Mouse (Mus musculus) right cerebral cortex, postnatal 10 days (tissue): ENCODE measurements at regions not wholly inside any gene's neighbourhood (a gene's known extent, or its start where the extent isn't known, plus 50 kb on each side); places are given as distances from the start of the nearest gene placed in this dataset.

Experiments used
- DNase-seq, 2 experiments: peaks; one replicate each; pipeline ENCODE4 v3.0.0; 2021; ENCODE audit warnings: low spot score in 2 of 2

- no peak for DNase-seq
Observed at GRCm38 (mm10) chr6:51178799-51179398, 253.6 kb upstream of the Nfe2l3 start.

DNA sequence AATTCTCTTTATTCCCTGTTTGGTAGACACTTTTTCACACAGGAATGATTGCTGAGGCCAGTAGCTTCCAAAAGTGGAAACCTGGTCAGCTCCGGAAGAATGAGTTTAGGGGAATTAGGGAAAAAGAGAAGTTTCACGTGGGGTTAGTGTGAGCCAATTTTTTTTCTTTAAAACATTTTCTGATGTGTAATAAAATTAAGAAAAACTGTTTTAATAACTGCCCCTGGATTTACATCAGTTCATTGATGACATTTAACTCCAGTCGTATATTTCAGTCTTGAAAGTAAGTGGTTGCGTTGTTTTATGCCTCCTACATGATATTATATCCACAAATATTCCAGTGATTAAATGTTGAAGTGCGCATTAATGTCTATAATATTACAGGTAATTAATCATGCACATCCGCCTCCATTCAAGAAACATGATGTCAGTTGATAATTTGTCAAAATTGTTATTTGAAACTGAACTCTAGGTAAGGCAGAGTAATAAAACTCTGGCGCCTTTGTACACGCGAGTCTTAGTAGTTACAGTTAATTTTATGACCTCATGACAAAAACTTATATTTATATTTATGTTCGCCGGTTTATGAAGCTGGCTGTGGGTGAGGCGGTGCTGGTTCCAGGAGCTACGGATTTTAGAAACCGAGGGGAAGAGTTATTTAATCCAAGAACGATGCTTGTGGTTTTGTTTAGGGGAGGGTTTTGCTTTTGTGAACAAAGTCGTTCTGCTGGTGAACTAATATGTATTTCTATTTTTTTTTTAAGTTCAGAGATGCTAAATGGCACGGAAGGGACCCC is 252.5 kb upstream of the Nfe2l3 start:
- DNase-seq = no peak

- DNase-seq = no peak
Observed at GRCm38 (mm10) chr6:51180881-51181875, 251.3 kb upstream of the Nfe2l3 start.

DNA sequence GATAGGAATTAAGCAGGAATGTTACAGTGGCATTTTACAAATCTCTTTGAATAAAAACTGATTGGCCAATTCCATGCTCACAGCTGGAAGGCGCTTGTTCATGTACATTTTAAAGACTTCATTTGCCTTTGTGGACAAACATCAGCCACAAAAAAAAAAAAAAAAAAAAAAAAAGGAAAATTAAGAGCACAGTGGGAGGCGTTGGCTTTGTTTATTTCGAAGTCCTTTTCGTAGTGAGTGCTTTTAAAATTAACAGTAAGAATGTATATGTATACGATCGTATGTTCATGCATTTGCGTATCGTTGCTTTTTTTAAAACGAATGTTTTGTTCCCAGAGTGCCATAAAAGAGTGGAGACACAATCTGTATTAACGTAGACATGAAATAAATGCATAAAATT is 250.6 kb upstream of the Nfe2l3 start:
- no peak for DNase-seq

GRCm38 (mm10) chr6:51182771-51183284 is 249.6 kb upstream of the Nfe2l3 start:
- DNase-seq = no peak

GRCm38 (mm10) chr6:51183576-51184420 is 248.7 kb upstream of the Nfe2l3 start:
- no peak for DNase-seq

DNA sequence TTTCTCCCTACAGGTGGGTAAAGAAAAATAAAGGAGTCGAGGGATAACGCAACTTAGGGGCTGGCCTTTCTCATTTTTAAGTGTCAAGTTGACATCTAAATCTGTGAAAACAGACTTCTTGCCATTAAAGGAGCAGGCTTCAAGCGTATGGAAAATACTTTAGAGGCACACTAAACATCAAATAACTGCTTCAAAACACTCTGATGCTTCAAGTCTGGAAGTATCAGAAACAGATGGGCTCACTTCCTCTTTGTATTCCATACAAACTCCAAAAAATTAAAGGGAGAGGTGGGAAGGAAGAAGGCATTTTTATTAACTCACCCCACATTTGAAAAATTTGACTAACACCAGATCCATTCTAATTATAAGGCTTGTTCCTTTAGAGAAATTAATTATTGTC is 248.0 kb upstream of the Nfe2l3 start:
- no peak for DNase-seq

GRCm38 (mm10) chr6:51185201-51185600 is 247.3 kb upstream of the Nfe2l3 start:
- no peak for DNase-seq

DNA sequence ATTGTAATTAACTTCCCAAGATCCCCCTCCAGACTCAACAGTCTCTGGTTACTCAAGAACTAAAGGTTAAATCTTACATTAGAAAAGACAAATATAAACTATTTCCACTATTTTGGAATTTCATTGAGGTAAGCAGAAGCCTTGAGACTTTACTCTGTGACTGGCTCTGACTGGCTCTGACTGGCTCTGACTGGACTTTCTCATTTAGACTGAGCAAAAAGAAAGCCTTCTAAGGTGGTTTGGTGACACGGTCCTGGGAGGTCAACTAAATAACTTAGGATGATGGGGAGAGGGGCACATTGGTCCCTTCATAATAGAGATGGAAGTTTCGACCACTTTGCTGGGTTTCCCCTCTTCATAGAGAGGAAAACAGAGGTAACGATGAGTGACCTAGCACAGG is 243.3 kb upstream of the Nfe2l3 start:
- DNase-seq = no peak

DNA sequence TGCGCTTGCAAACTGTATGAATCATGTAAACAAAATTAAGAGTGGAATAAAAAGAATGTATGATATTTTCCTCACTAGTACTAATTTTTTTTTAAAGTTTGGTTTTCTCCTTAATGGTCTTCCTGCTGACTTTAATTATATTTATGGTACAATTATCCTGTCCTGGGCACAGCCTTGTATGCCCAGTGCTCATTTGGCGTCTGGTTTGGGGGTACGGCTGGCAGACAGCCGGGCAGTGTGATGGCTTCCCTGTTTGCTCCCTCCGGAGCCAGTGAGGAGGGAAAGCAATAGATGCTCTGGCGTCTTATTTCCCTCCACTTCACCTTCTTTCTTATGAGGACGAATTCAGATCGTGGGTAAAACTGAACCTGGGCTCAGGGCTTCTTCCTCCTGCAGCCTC is 239.6 kb upstream of the Nfe2l3 start:
- no peak for DNase-seq

- no peak for DNase-seq
Observed at GRCm38 (mm10) chr6:51193356-51193755, 239.1 kb upstream of the Nfe2l3 start.

GRCm38 (mm10) chr6:51196391-51196790 is 236.1 kb upstream of the Nfe2l3 start:
- DNase-seq = no peak

DNA sequence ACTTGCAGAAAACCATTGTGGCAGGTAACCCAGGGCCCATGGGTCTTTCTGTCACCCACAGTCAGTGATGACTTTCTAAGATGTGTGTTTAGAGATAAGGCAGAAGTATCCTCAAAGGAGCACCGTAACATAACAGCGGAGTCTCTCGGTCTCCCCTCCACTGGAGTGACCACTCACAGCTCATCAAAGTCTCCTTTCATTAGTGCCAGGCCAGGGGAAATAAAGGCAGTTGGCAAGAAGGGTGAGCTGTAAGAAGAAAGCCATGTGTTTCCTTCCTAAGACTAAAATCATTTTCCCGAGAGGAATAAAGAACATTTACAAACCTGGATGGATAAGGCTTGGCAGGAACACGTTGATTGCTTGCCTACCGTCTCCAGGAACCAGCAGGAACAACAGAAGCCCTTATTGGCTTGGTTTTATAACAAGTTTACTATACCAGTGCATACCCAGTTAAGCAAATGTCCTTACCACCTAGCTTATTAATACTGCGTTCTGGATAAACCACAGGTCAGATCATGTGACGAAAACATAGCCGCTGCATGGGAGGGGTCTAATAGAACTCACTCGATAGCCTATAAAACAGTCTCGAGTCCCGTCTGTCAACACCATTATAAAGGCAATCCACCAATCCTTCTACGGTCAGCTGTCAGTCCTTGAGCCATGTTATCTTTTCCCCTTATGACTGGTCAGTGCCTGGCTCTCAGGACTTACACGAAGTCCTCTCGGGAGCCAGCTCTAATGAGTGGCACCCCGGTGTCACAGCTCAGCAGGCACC is 235.3 kb upstream of the Nfe2l3 start:
- no peak for DNase-seq

DNA sequence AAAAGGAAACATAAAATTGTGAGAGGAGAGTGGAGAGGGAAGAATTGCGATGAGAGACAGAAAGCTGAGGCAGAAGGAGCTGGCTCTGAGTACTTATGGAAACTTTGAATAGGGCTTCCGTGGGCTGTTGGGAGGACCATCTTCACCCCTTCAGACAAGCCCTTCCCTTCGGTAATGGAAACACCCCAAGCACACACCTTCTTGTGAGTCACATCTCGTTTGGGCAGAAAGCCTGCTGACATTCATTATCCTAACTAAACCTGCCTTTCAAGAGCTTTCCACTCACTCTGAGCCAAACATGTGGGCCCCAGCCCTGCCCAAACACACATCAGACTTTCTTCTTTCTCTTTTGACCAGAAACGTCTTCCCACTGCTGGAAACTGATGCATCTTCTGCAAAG is 232.3 kb upstream of the Nfe2l3 start:
- no peak for DNase-seq

DNA sequence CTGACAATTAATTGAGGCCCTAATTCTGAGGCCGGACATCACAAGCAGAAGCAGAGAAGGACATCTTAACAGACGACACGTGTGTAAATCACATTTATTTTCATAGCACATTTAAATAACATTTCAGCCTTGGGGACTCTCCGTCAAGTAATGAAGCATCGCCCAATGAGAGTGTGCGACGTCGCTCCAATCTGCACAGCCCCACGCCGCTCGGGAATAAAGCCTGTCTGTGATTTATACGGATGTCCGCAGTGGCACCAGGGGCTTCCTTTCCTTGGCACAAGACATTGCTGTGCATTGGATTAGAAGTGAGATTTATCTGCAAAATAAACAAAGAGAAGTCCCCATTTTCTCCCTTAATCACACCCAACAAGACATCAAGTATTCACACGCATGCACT is 231.6 kb upstream of the Nfe2l3 start:
- no peak for DNase-seq

DNA sequence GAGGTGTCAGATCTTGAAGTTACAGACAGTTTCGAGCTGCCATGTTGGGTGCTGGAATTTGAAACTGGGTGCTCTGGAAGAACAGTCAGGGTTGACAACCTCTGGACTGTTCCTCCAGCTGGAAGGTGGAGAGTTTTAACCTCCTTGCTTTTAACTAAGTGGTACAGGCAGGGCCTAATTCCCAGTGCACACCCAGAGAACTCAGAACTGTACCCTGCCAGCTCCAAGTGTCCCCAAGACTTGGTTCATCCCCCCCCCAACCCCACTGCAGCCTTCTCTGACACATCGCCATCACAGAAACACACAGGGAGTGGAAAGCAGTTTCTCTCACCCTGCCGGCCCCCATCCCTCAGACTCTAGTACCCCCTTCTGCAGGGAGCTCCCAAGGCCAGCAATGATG is 228.2 kb upstream of the Nfe2l3 start:
- DNase-seq = no peak

GRCm38 (mm10) chr6:51205411-51205810 is 227.1 kb upstream of the Nfe2l3 start:
- DNase-seq = no peak

GRCm38 (mm10) chr6:51206712-51207505 is 225.6 kb upstream of the Nfe2l3 start:
- DNase-seq = peak; percentile 62 to 74

- DNase-seq = no peak
Observed at GRCm38 (mm10) chr6:51207587-51208361, 224.7 kb upstream of the Nfe2l3 start.
